Mouse (Mus musculus) stomach, postnatal 0 days (tissue): Measurements from ENCODE around the gene Gm14085.

Experiments
- CTCF ChIP-seq: IDR thresholded peaks from 2 replicates; pipeline ENCODE4 v1.5.1; 2016; ENCODE audit warnings: antibody characterized with exemption, low read depth, mild to moderate bottlenecking, moderate library complexity
- EP300 ChIP-seq: optimal IDR thresholded peaks from 2 replicates; pipeline ENCODE3; 2016; ENCODE audit warnings: antibody characterized with exemption

DNA sequence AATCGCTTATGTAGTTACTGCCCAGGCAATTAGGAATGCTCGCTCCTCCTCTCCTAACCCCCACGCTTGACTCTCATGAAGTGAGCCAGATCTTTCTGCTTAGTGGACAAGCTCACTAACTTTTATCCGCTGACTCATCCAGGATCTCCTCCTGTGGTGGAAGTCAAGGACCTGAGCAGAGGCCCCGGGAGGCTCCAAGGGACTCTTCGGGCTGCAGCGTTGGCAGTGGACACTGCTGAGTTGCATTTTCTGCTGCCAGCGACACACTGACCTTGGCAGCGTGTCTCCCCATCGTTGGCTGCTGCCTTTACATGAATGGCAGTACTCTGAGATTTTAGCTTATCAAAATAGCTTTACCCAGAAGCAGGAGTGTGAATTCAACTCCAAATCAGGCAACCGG is 90.7 kb downstream of the Gm14085 start:
- TF ChIP-seq EP300 (no peak), CTCF (no peak)
